Mouse (Mus musculus) hindbrain, embryonic 12.5 days (tissue): ENCODE measurements around the gene Rtn4rl1. TPM values are rescaled to one million over a fixed set of nuclear protein-coding genes. Genes with fewer than 3 reads are reported as not detected.

Experiments used
- ATAC-seq: fragments of 200-750 bp; cut with Nextera tagmentation; 2 replicates; pipeline ENCODE4 v1.8.0; 2017; ENCODE audit warnings: moderate TSS enrichment; ENCODE audit not compliant: low FRiP score
- H3K27ac ChIP-seq: fragments of 300-500 bp; sonication (generic); 2 replicates; pipeline ENCODE4 v1.5.1; 2016; ENCODE audit warnings: mild to moderate bottlenecking
- H3K27me3 ChIP-seq: fragments of 300-500 bp; sonication (generic); 2 replicates; pipeline ENCODE4 v1.6.1; 2016; ENCODE audit warnings: mild to moderate bottlenecking
- H3K36me3 ChIP-seq: fragments of 300-500 bp; sonication (generic); 2 replicates; pipeline ENCODE4 v1.6.1; 2016; ENCODE audit warnings: mild to moderate bottlenecking
- H3K4me1 ChIP-seq: fragments of 300-500 bp; sonication (generic); 2 replicates; pipeline ENCODE4 v1.6.1; 2016
- H3K4me2 ChIP-seq: fragments of 300-500 bp; sonication (generic); replicated peaks from 2 replicates; pipeline ENCODE4 v1.6.1; 2016; ENCODE audit warnings: mild to moderate bottlenecking
- H3K4me3 ChIP-seq: fragments of 300-500 bp; sonication (generic); 2 replicates; pipeline ENCODE4 v1.5.1; 2016; ENCODE audit warnings: mild to moderate bottlenecking
- H3K9ac ChIP-seq: fragments of 300-500 bp; sonication (generic); 2 replicates; pipeline ENCODE4 v1.6.1; 2016; ENCODE audit warnings: mild to moderate bottlenecking, moderate library complexity
- H3K9me3 ChIP-seq: fragments of 300-500 bp; sonication (generic); replicated peaks from 2 replicates; pipeline ENCODE4 v1.6.1; 2016; ENCODE audit warnings: mild to moderate bottlenecking
- WGBS: fragments of 180-500 bp; shearing (Covaris S2); methylation state at CpG from one replicate; pipeline ENCODE4 v1.1.7; 2016; 5-methylcytosine and 5-hydroxymethylcytosine counted together
- polyA plus RNA-seq: library from polyadenylated mRNA; unstranded; fragments of >200 nt; fragmentation: Nextera tagmentation; extraction: Ambion mirVana; gene quantifications from 2 replicates; pipeline ENCODE4 v1.2.1, GENCODE M21; 2016

The Rtn4rl1 gene
- polyA plus RNA-seq, 1 experiment from 2014 or later: 5.1 TPM

GRCm38 (mm10) chr11:75210093-75210492, 16.5 kb downstream of the Rtn4rl1 start:
- Histone ChIP-seq H3K9ac (no peak overlapping the region), H3K4me3 (no peak overlapping the region), H3K36me3 (no peaks in the 10 kb centered on the region), H3K27me3 (peaks cover 14% of the 10 kb centered on the region; the same call in 1 of the 2 replicates), H3K27ac (no peak overlapping the region), H3K9me3 (no peaks in the 10 kb centered on the region), H3K4me2 (no peak overlapping the region), H3K4me1 (peaks cover 25% of the 10 kb centered on the region)
- WGBS: 66% methylated on average over 4 of the region's 4 CpGs
- no peak for ATAC-seq

GRCm38 (mm10) chr11:75210755-75211154, 17.2 kb downstream of the Rtn4rl1 start:
- Histone ChIP-seq H3K36me3 (no peaks in the 10 kb centered on the region), H3K4me1 (peaks cover 29% of the 10 kb centered on the region), H3K4me2 (no peak overlapping the region), H3K27ac (no peak overlapping the region), H3K9ac (no peak overlapping the region), H3K4me3 (no peak overlapping the region), H3K9me3 (no peaks in the 10 kb centered on the region), H3K27me3 (peaks cover 18% of the 10 kb centered on the region)
- WGBS: 42% methylated on average over 6 of the region's 6 CpGs
- ATAC-seq: no peak

GRCm38 (mm10) chr11:75212031-75212667, 18.6 kb downstream of the Rtn4rl1 start:
- no peak for ATAC-seq
- H3K4me2 ChIP-seq: no peak overlapping the region
- WGBS: 43% methylated on average over 8 of the region's 8 CpGs
- no peak overlapping the region for H3K9ac ChIP-seq
- no peaks in the 10 kb centered on the region for H3K9me3 ChIP-seq
- H3K36me3 ChIP-seq: no peaks in the 10 kb centered on the region
- no peak overlapping the region; the same call in 1 of the 2 replicates for H3K27ac ChIP-seq
- H3K4me1 ChIP-seq: peaks cover 31% of the 10 kb centered on the region
- peaks cover 19% of the 10 kb centered on the region for H3K27me3 ChIP-seq
- H3K4me3 ChIP-seq: no peak overlapping the region

GRCm38 (mm10) chr11:75212876-75213275, 19.3 kb downstream of the Rtn4rl1 start:
- Histone ChIP-seq H3K27ac (peak overlapping the region; percentile 17; the same call in 1 of the 2 replicates), H3K4me2 (peak overlapping the region; percentile 61; the same call in 1 of the 2 replicates), H3K4me1 (peaks cover 31% of the 10 kb centered on the region), H3K4me3 (no peak overlapping the region), H3K9ac (no peak overlapping the region), H3K9me3 (no peaks in the 10 kb centered on the region), H3K27me3 (peaks cover 19% of the 10 kb centered on the region), H3K36me3 (no peaks in the 10 kb centered on the region)
- ATAC-seq: no peak
- WGBS: 49% methylated on average over 3 of the region's 3 CpGs

GRCm38 (mm10) chr11:75213372-75214080, 19.9 kb downstream of the Rtn4rl1 start:
- Histone ChIP-seq H3K27ac (peak overlapping the region; percentile 70), H3K4me1 (peaks cover 31% of the 10 kb centered on the region), H3K9ac (peak overlapping the region; percentile 44), H3K9me3 (no peaks in the 10 kb centered on the region), H3K4me3 (peak overlapping the region; percentile 29), H3K4me2 (peak overlapping the region; percentile 61), H3K36me3 (no peaks in the 10 kb centered on the region), H3K27me3 (peaks cover 19% of the 10 kb centered on the region)
- ATAC-seq: peak; percentile 75
- 2% methylated on average over 34 of the region's 35 CpGs for WGBS

- H3K4me3 ChIP-seq: peak overlapping the region; percentile 29
- WGBS: 17% methylated on average over 13 of the region's 13 CpGs
- peak overlapping the region; percentile 70; the same call in 1 of the 2 replicates for H3K27ac ChIP-seq
- peaks cover 19% of the 10 kb centered on the region for H3K27me3 ChIP-seq
- peaks cover 31% of the 10 kb centered on the region for H3K4me1 ChIP-seq
- peak overlapping the region; percentile 61 for H3K4me2 ChIP-seq
- peak overlapping the region; percentile 44 for H3K9ac ChIP-seq
- no peaks in the 10 kb centered on the region for H3K36me3 ChIP-seq
- no peaks in the 10 kb centered on the region for H3K9me3 ChIP-seq
- peak; percentile 69 for ATAC-seq
Observed at GRCm38 (mm10) chr11:75214081-75214950, 20.7 kb downstream of the Rtn4rl1 start.

GRCm38 (mm10) chr11:75220115-75220514, 26.5 kb downstream of the Rtn4rl1 start:
- no peaks in the 10 kb centered on the region for H3K9me3 ChIP-seq
- no peak for ATAC-seq

GRCm38 (mm10) chr11:75220517-75221145, 27.0 kb downstream of the Rtn4rl1 start:
- H3K4me1 ChIP-seq: 0 out of 2 replicates have a peak, but pooled peaks cover 9% of the 10 kb centered on the region
- no peak overlapping the region for H3K9ac ChIP-seq
- peaks cover 5% of the 10 kb centered on the region; the same call in 1 of the 2 replicates for H3K27me3 ChIP-seq
- no peak overlapping the region for H3K4me3 ChIP-seq
- no peak overlapping the region for H3K27ac ChIP-seq
- no peak overlapping the region for H3K4me2 ChIP-seq
- H3K9me3 ChIP-seq: no peaks in the 10 kb centered on the region
- 53% methylated on average over 4 of the region's 6 CpGs for WGBS
- no peak for ATAC-seq
- no peaks in the 10 kb centered on the region for H3K36me3 ChIP-seq

More at GRCm38 (mm10) chr11:75220115-75220514, 26.5 kb downstream of the Rtn4rl1 start:
- WGBS: 48% methylated on average over 9 of the region's 9 CpGs
- Histone ChIP-seq H3K27me3 (peaks cover 6% of the 10 kb centered on the region; the same call in 1 of the 2 replicates), H3K4me2 (no peak overlapping the region), H3K4me3 (no peak overlapping the region), H3K27ac (no peak overlapping the region), H3K4me1 (0 out of 2 replicates have a peak, but pooled peaks cover 12% of the 10 kb centered on the region), H3K36me3 (no peaks in the 10 kb centered on the region), H3K9ac (no peak overlapping the region)

- Histone ChIP-seq H3K27me3 (peaks cover 3% of the 10 kb centered on the region; the same call in 1 of the 2 replicates), H3K9me3 (no peaks in the 10 kb centered on the region), H3K27ac (no peak overlapping the region), H3K4me3 (no peak overlapping the region), H3K9ac (no peak overlapping the region), H3K4me2 (no peak overlapping the region), H3K36me3 (no peaks in the 10 kb centered on the region), H3K4me1 (0 out of 2 replicates have a peak, but pooled peaks cover 6% of the 10 kb centered on the region)
- WGBS: 80% methylated on average over 12 of the region's 12 CpGs
- no peak for ATAC-seq
Observed at GRCm38 (mm10) chr11:75224062-75224461, 30.5 kb downstream of the Rtn4rl1 start.

GRCm38 (mm10) chr11:75224835-75225234, 31.3 kb downstream of the Rtn4rl1 start:
- H3K9me3 ChIP-seq: no peaks in the 10 kb centered on the region
- peaks cover 3% of the 10 kb centered on the region; the same call in 1 of the 2 replicates for H3K27me3 ChIP-seq
- no peaks in the 10 kb centered on the region for H3K36me3 ChIP-seq
- no peak overlapping the region for H3K27ac ChIP-seq
- WGBS: 83% methylated on average over 4 of the region's 4 CpGs
- no peak for ATAC-seq
- H3K4me2 ChIP-seq: no peak overlapping the region
- 0 out of 2 replicates have a peak, but pooled peaks cover 6% of the 10 kb centered on the region for H3K4me1 ChIP-seq
- H3K4me3 ChIP-seq: no peak overlapping the region
- H3K9ac ChIP-seq: no peak overlapping the region

GRCm38 (mm10) chr11:75227632-75228031, 34.0 kb downstream of the Rtn4rl1 start:
- H3K4me3 ChIP-seq: no peak overlapping the region
- H3K9ac ChIP-seq: no peak overlapping the region
- no peak overlapping the region for H3K27ac ChIP-seq
- H3K4me2 ChIP-seq: no peak overlapping the region
- peaks cover 3% of the 10 kb centered on the region; the same call in 1 of the 2 replicates for H3K27me3 ChIP-seq
- WGBS: 73% methylated on average over 3 of the region's 3 CpGs
- H3K9me3 ChIP-seq: no peaks in the 10 kb centered on the region
- no peaks in the 10 kb centered on the region for H3K36me3 ChIP-seq
- H3K4me1 ChIP-seq: peaks cover 7% of the 10 kb centered on the region; the same call in 1 of the 2 replicates
- ATAC-seq: no peak
